Mouse (Mus musculus): ENCODE data around the gene Inpp5d. TPM values are rescaled to one million over a fixed set of nuclear protein-coding genes. Genes with fewer than 3 reads are reported as not detected.
"Not testable (repeated sequence)": the region's sequence is repeated elsewhere in the genome, so short reads cannot be mapped to it uniquely, and the experiment has no call there.

Inpp5d gene
- total RNA-seq, 2 experiments from 2014 or later = 3.8 to 5.3 TPM

- intact Hi-C loops (cut with DNase I) = no loop called here
- DNase-seq = no peak
These were observed 30.5 kb downstream of the Inpp5d start for GRCm38 (mm10) chr1:87650611-87651079.

- intact Hi-C loops (cut with DNase I) = no loop called here
- no peak for DNase-seq
These were observed 31.3 kb downstream of the Inpp5d start for GRCm38 (mm10) chr1:87651436-87651835.

- intact Hi-C loops (cut with DNase I) = no loop called here
- DNase-seq = no peak
These were observed 35.0 kb downstream of the Inpp5d start for GRCm38 (mm10) chr1:87655101-87655500.

GRCm38 (mm10) chr1:87658063-87658462 is 38.0 kb downstream of the Inpp5d start:
- DNase-seq = no peak
- intact Hi-C loops (cut with DNase I) = no loop called here

GRCm38 (mm10) chr1:87658485-87658884 is 38.4 kb downstream of the Inpp5d start:
- no peak for DNase-seq
- intact Hi-C loops (cut with DNase I) = no loop called here

- intact Hi-C loops (cut with DNase I) = no loop called here
- DNase-seq = no peak
These were observed 39.0 kb downstream of the Inpp5d start for GRCm38 (mm10) chr1:87658937-87659617.

GRCm38 (mm10) chr1:87659618-87659960 is 39.5 kb downstream of the Inpp5d start:
- intact Hi-C loops (cut with DNase I) = no loop called here
- no peak for DNase-seq

- DNase-seq = no peak
- intact Hi-C loops (cut with DNase I) = no loop called here
These were observed 40.6 kb downstream of the Inpp5d start for GRCm38 (mm10) chr1:87660740-87661139.

- intact Hi-C loops (cut with DNase I) = no loop called here
- no peak for DNase-seq
These were observed 43.9 kb downstream of the Inpp5d start for GRCm38 (mm10) chr1:87663992-87664391.

GRCm38 (mm10) chr1:87667006-87667405 is 46.9 kb downstream of the Inpp5d start:
- DNase-seq = no peak
- intact Hi-C loops (cut with DNase I) = no loop called here

GRCm38 (mm10) chr1:87668300-87668699 is 48.2 kb downstream of the Inpp5d start:
- DNase-seq = no peak
- intact Hi-C loops (cut with DNase I) = no loop called here

- DNase-seq = no peak
- intact Hi-C loops (cut with DNase I) = no loop called here
These were observed 51.4 kb downstream of the Inpp5d start for GRCm38 (mm10) chr1:87671483-87671882.

GRCm38 (mm10) chr1:87673822-87674604 is 53.9 kb downstream of the Inpp5d start:
- intact Hi-C loops (cut with DNase I) = no loop called here
- DNase-seq = no peak

GRCm38 (mm10) chr1:87676006-87676405 is 55.9 kb downstream of the Inpp5d start:
- intact Hi-C loops (cut with DNase I) = no loop called here
- DNase-seq = no peak

- intact Hi-C loops (cut with DNase I) = no loop called here
- DNase-seq = no peak
These were observed 59.0 kb downstream of the Inpp5d start for GRCm38 (mm10) chr1:87679089-87679488.

GRCm38 (mm10) chr1:87680950-87681349 is 60.8 kb downstream of the Inpp5d start:
- no peak for DNase-seq

GRCm38 (mm10) chr1:87682473-87682872 is 62.4 kb downstream of the Inpp5d start:
- DNase-seq; intact Hi-C loops (cut with DNase I): not testable (repeated sequence)

More at GRCm38 (mm10) chr1:87680950-87681349, 60.8 kb downstream of the Inpp5d start:
- intact Hi-C loops (cut with DNase I) = no loop called here

- DNase-seq = no peak
- intact Hi-C loops (cut with DNase I) = no loop called here
These were observed 64.0 kb downstream of the Inpp5d start for GRCm38 (mm10) chr1:87684071-87684470.

GRCm38 (mm10) chr1:87684791-87685190 is 64.7 kb downstream of the Inpp5d start:
- no peak for DNase-seq
- intact Hi-C loops (cut with DNase I) = no loop called here

- DNase-seq = no peak
- intact Hi-C loops (cut with DNase I) = no loop called here
These were observed 66.2 kb downstream of the Inpp5d start for GRCm38 (mm10) chr1:87686351-87686750.

GRCm38 (mm10) chr1:87687009-87687408 is 66.9 kb downstream of the Inpp5d start:
- intact Hi-C loops (cut with DNase I) = no loop called here
- no peak for DNase-seq

Measured in gastrocnemius, postnatal 36 days (tissue).